11 mouse cellular contexts compared by ENCODE assay signal in the genomic region with DNA sequence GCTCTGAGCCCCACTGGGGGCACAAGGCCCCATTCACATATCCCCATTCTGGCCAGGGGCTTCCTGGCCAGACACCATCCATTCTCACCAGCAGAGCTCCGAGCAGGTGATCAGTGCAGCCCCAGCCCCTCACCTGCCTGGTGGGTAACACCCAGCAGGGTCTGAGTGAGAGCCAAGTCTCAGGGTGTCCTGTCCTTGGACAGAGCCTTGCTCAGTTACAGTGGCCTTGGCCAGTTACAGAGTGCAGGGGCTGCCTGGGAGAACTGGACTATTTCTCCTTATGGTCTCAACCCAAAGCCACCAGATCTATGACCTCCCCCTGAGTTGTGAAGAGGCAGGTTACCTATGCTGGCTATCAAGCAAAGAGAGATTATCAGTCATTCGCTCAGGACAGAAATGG. TPM values are rescaled to one million over a fixed set of nuclear protein-coding genes. Genes with fewer than 3 reads are reported as not detected.
A peak's percentile ranks its signal among the peaks of the same experiment; 100 is the strongest.
DNase-seq lines count a peak whose midpoint lies in the region; ATAC-seq and TF ChIP-seq lines count a peak whose summit lies in the region.
"Had no signal": no experiment of that assay in that cellular context is flagged by ENCODE, and none has a peak within 500 bp of the region (broad histone marks: within the 10 kb centered on the region; RNA-seq: fewer than 3 reads in every experiment).

No protein-coding gene starts in this region.

- DNase-seq in liver, adult 2 months (ENCODE audit: extremely low read depth, low read depth, low spot score), result no peak
- DNase-seq in liver, result no peak
- DNase-seq in embryonic facial prominence, embryonic 10.5 days (ENCODE audit: low spot score), result no peak
- DNase-seq in frontal cortex, adult 2 months (ENCODE audit: extremely low spot score in 1 of 2, low spot score in 1 of 2), result no peak
- DNase-seq: right cerebral cortex, adult 18-20 months had no signal

- TF ChIP-seq POLR2A in liver, adult 2 months (IDR thresholded peaks at IDR 0.05; ENCODE audit: extremely low read depth, insufficient read depth, low read length), result no peak

- H3K9ac ChIP-seq in liver, adult 2 months (ENCODE audit: low read depth, low read length), result 0 out of 2 replicates have a peak overlapping the region, but pooled peaks have one; percentile 1
- peak overlapping the region; percentile 73 for H3K9ac ChIP-seq in heart, embryonic 14.5 days (ENCODE audit: low read length)
- H3K9ac ChIP-seq in liver, embryonic 15.5 days, result no peak overlapping the region
- no peak overlapping the region for H3K9ac ChIP-seq in midbrain, embryonic 16.5 days (ENCODE audit: low read depth, low read length)

- WGBS in liver, adult 2 months, result 88% methylated on average over 2 of the region's 2 CpGs
- WGBS in embryonic facial prominence, embryonic 10.5 days, result 88% methylated on average over 2 of the region's 2 CpGs
- WGBS in heart, embryonic 14.5 days, result 54% methylated on average over 2 of the region's 2 CpGs
- WGBS in liver, embryonic 15.5 days (ENCODE audit: insufficient replicate concordance), result 51% methylated on average over 2 of the region's 2 CpGs
- 78% methylated on average over 2 of the region's 2 CpGs for WGBS in midbrain, embryonic 16.5 days

- H3K4me3 ChIP-seq in liver, adult 2 months (ENCODE audit: insufficient read depth, low read depth, low read length), result peak overlapping the region; percentile 23; the same call in 1 of the 2 replicates
- H3K4me3 ChIP-seq in embryonic facial prominence, embryonic 10.5 days, result peak overlapping the region; percentile 36; the same call in 1 of the 2 replicates
- H3K4me3 ChIP-seq in heart, embryonic 14.5 days (ENCODE audit: control insufficient read depth in 1 of 2, insufficient read depth in 1 of 2, low read depth in 1 of 2, low read length in 2 of 2), result peak overlapping the region; percentile 35 to 50
- no peak overlapping the region for H3K4me3 ChIP-seq in liver, embryonic 15.5 days (replicated peaks)
- no peak overlapping the region for H3K4me3 ChIP-seq in midbrain, embryonic 16.5 days (ENCODE audit: low read depth, low read length)

- no peak overlapping the region for H3K27ac ChIP-seq in liver, adult 2 months (replicated peaks; ENCODE audit: insufficient read depth, low read depth, low read length)
- H3K27ac ChIP-seq in embryonic facial prominence, embryonic 10.5 days (replicated peaks), result peak overlapping the region; percentile 76; the same call in 1 of the 2 replicates
- H3K27ac ChIP-seq in heart, embryonic 14.5 days (replicated peaks in 1 of 2; ENCODE audit: control insufficient read depth in 1 of 2, insufficient read depth in 1 of 2, low read depth in 2 of 2, low read length in 2 of 2), result peak overlapping the region in 1 of 2 experiments; percentile 71; a peak in 2 of 4 replicates
- H3K27ac ChIP-seq in liver, embryonic 15.5 days (replicated peaks), result no peak overlapping the region
- H3K27ac ChIP-seq in midbrain, embryonic 16.5 days (ENCODE audit: low read length), result no peak overlapping the region
- H3K27ac ChIP-seq: macrophage had no signal

- H3K27me3 ChIP-seq in liver, adult 2 months (ENCODE audit: control insufficient read depth, insufficient read depth, low read length), result no peaks in the 10 kb centered on the region
- H3K27me3 ChIP-seq in embryonic facial prominence, embryonic 10.5 days (replicated peaks; ENCODE audit: low read depth, poor library complexity, severe bottlenecking), result no peaks in the 10 kb centered on the region
- H3K27me3 ChIP-seq in heart, embryonic 14.5 days (ENCODE audit: control insufficient read depth, insufficient read depth, low read length), result no peaks in the 10 kb centered on the region
- H3K27me3 ChIP-seq in liver, embryonic 15.5 days, result 0 out of 2 replicates have a peak, but pooled peaks cover 3% of the 10 kb centered on the region
- H3K27me3 ChIP-seq in midbrain, embryonic 16.5 days (ENCODE audit: control insufficient read depth, insufficient read depth, low read depth, low read length), result no peaks in the 10 kb centered on the region
- H3K27me3 ChIP-seq: Patski had no signal

- no peaks in the 10 kb centered on the region for H3K4me1 ChIP-seq in liver, adult 2 months (ENCODE audit: control insufficient read depth, insufficient read depth, low read length)
- peaks cover 28% of the 10 kb centered on the region for H3K4me1 ChIP-seq in embryonic facial prominence, embryonic 10.5 days
- peaks cover 10 to 15% of the 10 kb centered on the region in 2 experiments; a peak in 3 of 4 replicates for H3K4me1 ChIP-seq in heart, embryonic 14.5 days (ENCODE audit: control insufficient read depth in 2 of 2, insufficient read depth in 2 of 2, low read length in 2 of 2)
- no peaks in the 10 kb centered on the region for H3K4me1 ChIP-seq in liver, embryonic 15.5 days (replicated peaks)
- H3K4me1 ChIP-seq in midbrain, embryonic 16.5 days (ENCODE audit: control insufficient read depth, insufficient read depth, low read length), result no peaks in the 10 kb centered on the region; the same call in 1 of the 2 replicates

- no peak for ATAC-seq in heart, embryonic 14.5 days (ENCODE audit: insufficient number of reproducible peaks, insufficient read depth, low FRiP score, low read depth)
- ATAC-seq in liver, embryonic 15.5 days (ENCODE audit: insufficient read depth), result no peak
- no peak for ATAC-seq in erythroblast, adult 5-6 weeks (replicated peaks; ENCODE audit: low FRiP score, poor library complexity, severe bottlenecking)
- ATAC-seq in midbrain, embryonic 16.5 days, result no peak

- H3K79me2 ChIP-seq in liver, adult 2 months (ENCODE audit: control insufficient read depth, insufficient read depth, low read length), result no peaks in the 10 kb centered on the region

- H3K4me2 ChIP-seq in heart, embryonic 14.5 days (ENCODE audit: low read length), result peak overlapping the region; percentile 58
- peak overlapping the region; percentile 2; the same call in 1 of the 2 replicates for H3K4me2 ChIP-seq in liver, embryonic 15.5 days
- no peak overlapping the region for H3K4me2 ChIP-seq in midbrain, embryonic 16.5 days (ENCODE audit: low read length)

- TF ChIP-seq CTCF in liver, adult 2 months (IDR thresholded peaks at IDR 0.05; ENCODE audit: low read depth, low read length), result no peak

- no peaks in the 10 kb centered on the region for H3K9me3 ChIP-seq in embryonic facial prominence, embryonic 10.5 days
- H3K9me3 ChIP-seq in heart, embryonic 14.5 days (ENCODE audit: control insufficient read depth, low read length), result no peaks in the 10 kb centered on the region
- no peaks in the 10 kb centered on the region for H3K9me3 ChIP-seq in liver, embryonic 15.5 days (replicated peaks)
- no peaks in the 10 kb centered on the region for H3K9me3 ChIP-seq in midbrain, embryonic 16.5 days (replicated peaks; ENCODE audit: control insufficient read depth, low read length, poor library complexity, severe bottlenecking)

- no peaks in the 10 kb centered on the region for H3K36me3 ChIP-seq in liver, adult 2 months (ENCODE audit: control insufficient read depth, insufficient read depth, low read length)
- no peaks in the 10 kb centered on the region for H3K36me3 ChIP-seq in embryonic facial prominence, embryonic 10.5 days (replicated peaks)
- peaks cover 14% of the 10 kb centered on the region; the same call in 1 of the 2 replicates for H3K36me3 ChIP-seq in heart, embryonic 14.5 days (ENCODE audit: control insufficient read depth, insufficient read depth, low read length)
- H3K36me3 ChIP-seq in liver, embryonic 15.5 days (replicated peaks), result no peaks in the 10 kb centered on the region
- H3K36me3 ChIP-seq in midbrain, embryonic 16.5 days (ENCODE audit: control insufficient read depth, insufficient read depth, low read length), result no peaks in the 10 kb centered on the region

RNA-seq across cellular contexts. Expression of gene Col6a1, which starts 0.9 kb away (rescaled TPM):
- 4.2 and 6.2 TPM in 2 replicates for total RNA-seq in liver, adult 2 months (2014; rRNA removed)
- 4.6 and 6.2 TPM in 2 replicates for polyA plus RNA-seq in liver, adult 2 months (2012; rRNA removed)
- polyA plus RNA-seq in embryonic facial prominence, embryonic 10.5 days (2016; fragmentation: Nextera tagmentation; extraction: Ambion mirVana), result 7.0 and 12.3 TPM in 2 replicates
- 58.9 and 59.7 TPM in 2 replicates for polyA plus RNA-seq in heart, embryonic 14.5 days (2014; fragmentation: Nextera tagmentation; extraction: Ambion mirVana)
- 10.8 and 11.4 TPM in 2 replicates for polyA plus RNA-seq in liver, embryonic 15.5 days (2015; fragmentation: Nextera tagmentation; extraction: Ambion mirVana)
- total RNA-seq in erythroblast, adult 5-6 weeks (2015; ENCODE audit: low replicate concordance), result 0.42 and 0.58 TPM in 2 replicates
- total RNA-seq in erythroblast, adult 5-6 weeks (2017; ENCODE audit: low replicate concordance), result 0.68 TPM in 1 of 2 replicates, not detected in the other
- polyA plus RNA-seq in frontal cortex, adult 2 months (2012; rRNA removed), result 169 and 240 TPM in 2 replicates
- 14.0 and 17.0 TPM in 2 replicates for polyA plus RNA-seq in midbrain, embryonic 16.5 days (2015; fragmentation: Nextera tagmentation; extraction: Ambion mirVana)

Comparison
In these comparisons a context has a peak if more than half of its experiments do, and no peak if none do; other contexts are left out.
1. H3K4me3 ChIP-seq: peak in liver, adult 2 months (single experiment), embryonic facial prominence, embryonic 10.5 days (single experiment) and heart, embryonic 14.5 days (2 of 2); none in liver, embryonic 15.5 days (single experiment) and midbrain, embryonic 16.5 days (single experiment).
2. H3K9ac ChIP-seq: peak in liver, adult 2 months (single experiment) and heart, embryonic 14.5 days (single experiment); none in liver, embryonic 15.5 days (single experiment) and midbrain, embryonic 16.5 days (single experiment).